Mouse (Mus musculus) lung, adult 2 months (tissue): ENCODE results near the gene Zfp691.

Source experiments
- CTCF ChIP-seq: fragments of 200-500 bp; IDR thresholded peaks from 2 replicates; pipeline ENCODE4 v1.5.1; 2011; ENCODE audit warnings: mild to moderate bottlenecking, low read length, control low read depth; ENCODE audit not compliant: insufficient read depth
- POLR2A ChIP-seq: fragments of 200-500 bp; IDR thresholded peaks from 2 replicates; pipeline ENCODE4 v1.6.1; 2011; ENCODE audit warnings: low read depth, mild to moderate bottlenecking, control low read depth, low read length, borderline replicate concordance; ENCODE audit errors: extremely low read depth

DNA sequence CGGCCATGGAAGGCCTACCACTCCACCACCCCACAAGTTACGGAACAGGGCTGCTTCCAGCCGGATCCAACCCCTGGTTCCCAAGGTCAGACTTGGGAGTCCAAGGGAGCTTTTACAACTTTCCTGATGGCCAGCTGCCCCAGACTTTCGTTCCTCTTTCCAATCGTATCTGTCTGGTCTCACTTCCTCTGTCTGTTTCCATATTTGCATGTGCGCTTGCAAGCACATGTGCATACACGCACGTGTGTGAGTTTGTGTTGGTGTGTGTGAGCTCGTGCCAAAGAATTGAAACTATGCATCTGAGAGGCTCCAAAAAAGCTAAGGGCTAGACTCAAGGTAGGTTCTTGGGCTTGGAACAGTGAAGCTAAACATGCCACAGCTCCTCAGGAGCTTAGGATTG, 7.5 kb upstream of the Zfp691 start:
- no peak for TF ChIP-seq CTCF
- no peak for TF ChIP-seq POLR2A
